Mouse (Mus musculus) layer of hippocampus, adult 6 months (tissue): ENCODE measurements around the gene Lgi1. TPM values are rescaled to one million over a fixed set of nuclear protein-coding genes. Genes with fewer than 3 reads are reported as not detected.

Experiments used
- long read RNA-seq, 2 experiments: library from polyadenylated mRNA; unstranded; transcript quantifications; one replicate each; pipeline ENCODE4 v2.0.0; 2019 to 2020
- polyA plus RNA-seq: library from polyadenylated mRNA; unstranded; fragments of <200 nt; fragmentation: Nextera tagmentation; gene quantifications from 2 replicates; pipeline ENCODE4 v1.2.3, GENCODE M21; 2021

Lgi1 gene
- polyA plus RNA-seq, result 82.0 and 85.0 TPM in 2 replicates
- long read RNA-seq, experiment 1, full-length matches to known transcripts, result 91 of 160 reads
- long read RNA-seq, experiment 1, partial matches to known transcripts, result 29 of 160 reads
- long read RNA-seq, experiment 1, other reads (novel, unspliced or antisense), result 40 of 160 reads
- long read RNA-seq, experiment 2, full-length matches to known transcripts, result 405 of 487 reads
- long read RNA-seq, experiment 2, partial matches to known transcripts, result 26 of 487 reads
- long read RNA-seq, experiment 2, other reads (novel, unspliced or antisense), result 56 of 487 reads

GRCm38 (mm10) chr19:38264505-38265500 is at the start of gene Lgi1:
Lgi1 (plus strand) TSS chr19:38264536.

GRCm38 (mm10) chr19:38223905-38224684 is 40.2 kb upstream of the Lgi1 start, which contains the start of gene Fra10ac1:
Fra10ac1 (minus strand) TSS chr19:38224156.

Other genes starting within 250 kb of the Lgi1 start
- 0.40 and 1.2 TPM in 2 replicates for gene Myof, start 221.0 kb upstream of the Lgi1 start, polyA plus RNA-seq
- 0.15 and 0.35 TPM in 2 replicates for gene Cep55, start 209.5 kb upstream of the Lgi1 start, polyA plus RNA-seq
- gene Ffar4, start 167.5 kb upstream of the Lgi1 start, polyA plus RNA-seq, result 0.13 and 0.16 TPM in 2 replicates
- 49.5 and 56.6 TPM in 2 replicates for gene Rbp4, start 139.3 kb upstream of the Lgi1 start, polyA plus RNA-seq
- gene Pde6c, start 131.8 kb upstream of the Lgi1 start, polyA plus RNA-seq, result 0.09 TPM in 1 of 2 replicates, not detected in the other
- 23.0 and 25.1 TPM in 2 replicates for gene Fra10ac1, start 40.4 kb upstream of the Lgi1 start, polyA plus RNA-seq
- gene Slc35g1, start 131.4 kb downstream of the Lgi1 start, polyA plus RNA-seq, result 0.18 and 0.24 TPM in 2 replicates
- gene Plce1, start 216.6 kb downstream of the Lgi1 start, polyA plus RNA-seq, result 0.62 and 1.3 TPM in 2 replicates